Mouse (Mus musculus) WW6 (cell line): Measurements from ENCODE around the gene Nenf.
A peak's percentile ranks its signal among the peaks of the same experiment; 100 is the strongest.

ENCODE experiments used
- DNase-seq: peaks from one replicate; pipeline ENCODE4 v3.0.0-alpha.2; 2013; ENCODE audit warnings: low read depth, low spot score

The Nenf gene

DNA sequence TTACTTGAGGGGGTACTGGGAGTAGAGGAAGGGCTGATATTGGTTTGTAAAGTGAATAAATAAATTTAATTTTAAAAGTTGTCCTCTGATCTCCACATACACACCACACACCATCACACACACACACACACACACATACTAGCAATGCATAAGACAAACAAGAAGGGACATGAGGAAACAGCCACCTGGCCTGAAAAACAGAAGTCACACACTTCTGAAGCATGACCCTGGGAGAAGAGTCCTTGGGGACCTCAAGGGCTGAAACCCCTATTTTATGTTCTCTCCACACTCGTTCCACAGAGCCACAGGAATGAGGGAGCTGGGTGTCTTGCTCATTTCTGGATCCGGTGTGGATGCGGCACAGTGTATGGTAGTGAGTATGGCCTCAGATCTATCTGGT is 5.4 kb upstream of the Nenf start:
- no peak for DNase-seq

DNA sequence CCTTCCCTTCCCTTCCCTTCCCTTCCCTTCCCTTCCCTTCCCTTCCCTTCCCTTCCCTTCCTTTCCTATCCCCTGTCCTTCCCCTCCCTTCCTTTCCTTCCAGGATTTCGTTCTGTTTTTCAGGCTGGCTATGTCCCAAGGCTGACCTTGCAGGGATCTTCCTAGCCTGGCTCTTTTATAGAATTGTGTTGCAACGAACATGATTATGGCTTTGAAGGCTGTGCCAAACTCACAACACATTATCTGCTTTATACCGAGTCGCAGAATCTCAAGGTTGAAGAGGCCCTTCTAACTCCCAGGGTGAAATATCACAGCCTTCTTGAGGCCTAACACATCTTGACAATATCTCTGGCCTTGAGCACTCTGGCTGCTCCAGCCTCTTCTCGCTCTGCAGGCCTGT is 692 bp upstream of the Nenf start:
- DNase-seq, result no peak

DNA sequence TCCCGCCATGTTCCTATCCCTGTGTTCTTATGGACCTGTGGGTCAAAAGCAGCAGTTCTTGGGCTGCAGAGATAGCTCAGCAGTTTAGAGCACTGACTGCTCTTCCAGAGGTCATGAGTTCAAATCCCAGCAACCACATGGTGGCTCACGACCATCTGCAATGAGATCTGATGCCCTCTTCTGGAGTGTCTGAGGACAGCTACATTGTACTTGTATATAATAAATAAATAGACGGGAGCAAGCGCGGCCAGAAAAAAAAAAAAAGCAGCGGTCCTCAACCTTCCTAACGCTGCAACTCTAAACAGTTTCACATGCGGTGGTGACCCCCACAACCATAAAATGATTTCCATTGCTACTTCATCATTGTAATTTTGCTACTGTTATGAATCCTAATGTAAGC is 1.2 kb downstream of the Nenf start:
- DNase-seq, result no peak

DNA sequence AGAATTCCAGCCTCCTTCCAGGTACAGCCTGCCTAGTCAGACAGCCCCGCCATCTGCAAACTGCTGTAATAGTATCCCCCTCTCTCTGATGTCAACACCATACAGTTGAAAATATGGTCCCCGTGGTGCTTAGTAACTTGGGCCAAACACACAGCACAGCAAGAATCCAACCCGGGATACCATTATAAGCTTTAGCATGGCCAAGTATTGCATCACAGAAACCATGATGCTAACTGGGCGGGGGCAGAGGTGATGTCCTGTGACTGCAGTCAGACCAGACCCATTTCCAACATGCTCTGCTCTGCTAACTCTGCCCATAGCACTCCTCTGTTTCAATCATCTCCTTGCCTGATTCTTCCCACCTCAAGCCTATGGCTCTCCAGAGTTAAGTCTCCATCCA is 4.1 kb downstream of the Nenf start:
- DNase-seq, result no peak

DNA sequence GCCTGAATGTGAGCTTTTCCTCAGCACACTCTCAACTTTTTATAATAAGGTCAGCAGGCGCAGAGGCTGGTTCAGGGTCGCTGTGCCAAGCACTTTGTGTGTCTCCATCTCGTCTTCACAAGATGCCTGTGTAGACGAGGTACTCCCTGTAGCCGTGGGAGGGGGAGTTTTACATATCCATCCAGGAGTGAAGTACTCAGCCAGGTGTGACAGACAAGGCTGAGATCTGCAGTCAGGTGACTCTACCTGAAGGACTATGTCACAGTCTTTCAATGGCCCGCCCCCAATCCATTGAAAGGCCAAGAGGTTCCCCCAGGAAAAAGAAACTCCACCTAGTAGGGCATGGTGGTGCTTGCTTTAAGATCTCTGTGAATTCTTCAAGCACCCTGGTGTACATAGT is 4.8 kb downstream of the Nenf start:
- no peak for DNase-seq

DNA sequence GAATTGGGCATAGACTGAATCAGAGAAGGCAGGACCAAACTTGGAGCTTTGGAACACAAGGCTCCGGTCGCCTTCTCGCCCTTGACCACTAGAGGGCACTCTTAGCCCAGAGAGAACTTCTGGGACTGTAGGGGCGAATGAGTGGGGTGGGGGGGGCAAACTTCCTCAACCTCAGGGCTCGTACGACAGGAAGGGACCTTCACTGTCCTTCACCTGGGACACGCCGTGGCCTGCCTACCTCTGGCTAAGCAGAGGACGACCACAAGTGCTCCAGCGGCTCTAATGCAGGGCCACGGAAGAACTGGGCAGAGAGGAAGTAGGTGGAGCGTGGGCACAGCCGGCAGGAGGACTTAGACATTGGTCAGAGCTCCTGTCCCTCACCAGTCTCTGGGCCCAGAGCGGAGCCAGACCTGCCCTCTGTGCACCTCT is 5.5 kb downstream of the Nenf start:
- DNase-seq, result peak; percentile 65

DNA sequence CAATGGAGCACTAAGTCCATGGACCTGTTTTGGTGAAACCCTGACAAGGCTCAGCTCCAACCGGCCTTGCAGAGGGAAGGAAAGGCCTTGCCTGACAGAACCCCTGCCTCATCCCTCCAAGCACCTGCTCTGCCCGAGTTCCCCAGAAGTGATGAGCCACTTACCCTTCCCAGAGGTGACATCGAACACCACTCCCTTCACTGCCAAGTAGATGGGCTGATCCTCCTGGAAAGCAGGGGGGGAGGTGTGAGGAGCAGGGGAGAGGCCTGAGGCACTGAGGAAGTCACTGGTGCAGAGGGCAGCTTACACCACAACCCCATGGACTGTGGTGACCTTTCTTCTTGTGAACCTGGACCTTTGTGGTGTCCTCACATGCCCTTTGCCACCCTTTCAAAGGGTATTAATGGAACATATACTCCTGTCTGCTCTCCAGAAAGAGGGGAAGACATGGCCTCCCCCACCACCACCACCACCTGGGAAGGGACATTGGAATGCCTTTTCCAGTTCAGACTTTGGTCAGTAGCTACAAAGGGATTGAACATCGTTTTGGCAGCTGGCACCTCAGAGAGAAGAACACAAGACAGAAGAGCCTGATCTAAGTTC is 6.6 kb downstream of the Nenf start:
- DNase-seq, result no peak

DNA sequence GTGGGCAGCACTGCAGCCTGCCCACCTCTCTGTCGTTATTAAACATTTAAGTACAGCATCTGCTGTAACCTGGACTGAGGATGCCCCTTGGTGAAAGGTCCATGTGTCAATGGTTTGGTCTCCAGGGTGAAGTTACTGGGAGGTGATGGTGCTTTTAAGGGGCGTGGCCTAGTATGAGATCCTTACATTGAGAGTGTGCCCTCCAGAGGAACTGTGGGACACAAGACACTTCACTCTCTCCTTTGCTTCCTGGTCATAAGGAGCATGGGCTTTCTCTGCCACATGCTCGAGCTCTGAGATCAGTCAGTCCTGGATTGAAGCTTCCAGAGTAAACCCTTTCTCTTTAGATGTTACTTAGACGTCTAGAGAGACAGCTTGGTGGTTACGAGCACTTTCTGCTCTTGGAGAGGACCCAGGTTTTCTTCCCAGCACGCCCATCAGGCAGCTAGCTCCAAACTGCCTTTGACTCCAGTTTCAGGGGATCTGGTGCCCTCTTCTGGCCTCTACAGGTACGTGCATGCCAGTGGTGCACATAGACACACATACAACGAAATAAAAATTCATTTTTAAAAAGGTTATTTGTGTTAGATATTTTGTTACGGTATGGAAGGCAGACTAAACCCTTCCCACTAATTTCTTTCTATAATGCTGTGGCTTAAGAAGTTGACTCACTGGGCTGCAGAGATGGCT is 10.1 kb downstream of the Nenf start:
- no peak for DNase-seq

DNA sequence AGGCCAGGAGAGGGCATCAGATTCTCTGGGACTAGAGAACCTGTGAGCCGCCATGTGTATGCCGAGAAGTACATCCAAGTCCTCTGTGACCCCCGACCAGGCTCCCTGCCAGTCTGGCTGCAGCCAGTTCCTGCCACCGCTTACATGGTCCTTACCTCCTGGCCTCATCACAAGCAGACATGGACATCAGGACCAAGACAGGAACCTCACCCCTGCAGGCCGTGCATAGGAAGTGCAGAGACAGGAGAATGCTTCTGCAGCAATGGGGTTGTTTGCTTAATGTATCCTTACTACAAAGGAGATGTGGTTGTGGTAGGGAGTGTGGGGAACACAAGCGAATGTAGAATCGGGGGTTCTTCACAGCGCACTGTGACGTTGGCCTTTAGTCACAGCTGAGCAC is 11.7 kb downstream of the Nenf start:
- DNase-seq, result no peak

DNA sequence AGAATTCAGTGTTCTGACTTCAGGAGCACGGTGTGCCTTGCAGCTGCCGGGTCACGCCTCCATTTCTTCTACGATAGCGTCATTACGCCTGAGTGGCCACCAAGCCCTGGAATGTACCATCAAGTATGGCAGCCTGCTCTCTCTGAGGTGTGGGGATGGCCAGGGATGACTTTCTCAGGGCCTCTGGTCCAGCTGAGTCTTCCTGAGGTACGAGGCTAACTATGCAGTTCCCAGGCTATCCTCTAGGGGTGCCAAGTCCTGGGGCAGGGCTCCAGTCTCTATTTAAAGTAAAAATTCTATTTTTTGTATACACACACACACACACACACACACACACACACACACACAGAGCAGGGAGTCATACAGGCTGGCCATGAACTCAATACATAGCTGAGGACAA is 12.4 kb downstream of the Nenf start:
- no peak for DNase-seq

DNA sequence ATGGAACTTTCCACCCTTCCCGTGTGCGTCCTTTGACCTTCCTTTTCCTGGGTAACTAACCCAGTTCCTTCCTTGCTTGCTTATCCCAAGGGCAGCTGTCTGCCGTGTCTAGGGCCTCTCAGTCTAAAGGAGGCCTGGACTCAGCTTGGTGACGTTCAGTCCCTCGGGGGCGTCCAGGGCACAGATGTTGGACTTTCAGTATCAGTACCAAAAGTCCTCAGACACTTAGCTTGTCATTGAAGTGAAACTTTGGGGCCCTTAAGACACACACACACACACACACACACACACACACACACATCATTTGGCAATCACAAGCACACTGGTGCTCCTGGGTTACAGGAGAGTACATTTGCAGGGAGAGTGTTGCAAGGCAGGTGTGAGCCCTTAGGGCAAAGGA is 13.8 kb downstream of the Nenf start:
- no peak for DNase-seq

DNA sequence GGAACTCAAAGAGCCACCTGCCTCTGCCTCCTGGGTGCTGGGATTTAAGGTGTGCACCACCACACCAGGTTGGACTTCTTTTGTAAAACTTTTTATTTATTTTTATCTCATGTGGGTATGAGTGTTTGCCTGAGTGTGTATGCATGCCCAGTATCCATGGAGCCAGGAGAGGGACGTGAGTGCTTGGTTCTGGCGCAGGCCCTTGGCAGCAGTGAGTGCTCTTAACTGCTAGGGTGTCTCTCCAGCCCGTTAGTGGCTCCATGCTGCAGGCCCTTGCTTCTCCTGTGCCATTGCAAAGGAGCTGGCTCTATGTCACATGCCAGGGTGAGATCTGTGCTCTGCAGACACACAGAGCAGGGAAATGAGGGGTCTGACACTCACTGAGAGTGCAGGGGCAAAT is 14.3 kb downstream of the Nenf start:
- no peak for DNase-seq

DNA sequence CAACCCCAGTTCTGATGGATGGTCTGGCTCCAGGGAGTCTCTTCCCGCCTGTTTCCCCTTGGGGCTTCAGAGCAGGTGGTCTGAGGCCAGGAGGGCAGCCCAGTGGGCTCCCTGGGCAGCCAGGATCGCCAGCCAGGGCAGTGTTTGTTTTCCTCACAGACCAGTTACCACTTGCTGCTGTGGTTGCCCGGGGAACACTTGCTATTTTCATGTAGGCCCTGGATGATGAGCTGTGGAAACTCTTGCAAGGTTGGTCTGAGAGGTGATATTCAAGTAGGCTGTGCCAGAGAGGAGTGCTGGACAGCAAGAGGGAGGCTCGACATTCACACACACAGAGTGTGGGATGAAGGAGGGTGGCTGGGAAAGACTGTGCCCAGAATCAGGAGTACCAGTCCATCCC is 16.1 kb downstream of the Nenf start:
- DNase-seq, result no peak

DNA sequence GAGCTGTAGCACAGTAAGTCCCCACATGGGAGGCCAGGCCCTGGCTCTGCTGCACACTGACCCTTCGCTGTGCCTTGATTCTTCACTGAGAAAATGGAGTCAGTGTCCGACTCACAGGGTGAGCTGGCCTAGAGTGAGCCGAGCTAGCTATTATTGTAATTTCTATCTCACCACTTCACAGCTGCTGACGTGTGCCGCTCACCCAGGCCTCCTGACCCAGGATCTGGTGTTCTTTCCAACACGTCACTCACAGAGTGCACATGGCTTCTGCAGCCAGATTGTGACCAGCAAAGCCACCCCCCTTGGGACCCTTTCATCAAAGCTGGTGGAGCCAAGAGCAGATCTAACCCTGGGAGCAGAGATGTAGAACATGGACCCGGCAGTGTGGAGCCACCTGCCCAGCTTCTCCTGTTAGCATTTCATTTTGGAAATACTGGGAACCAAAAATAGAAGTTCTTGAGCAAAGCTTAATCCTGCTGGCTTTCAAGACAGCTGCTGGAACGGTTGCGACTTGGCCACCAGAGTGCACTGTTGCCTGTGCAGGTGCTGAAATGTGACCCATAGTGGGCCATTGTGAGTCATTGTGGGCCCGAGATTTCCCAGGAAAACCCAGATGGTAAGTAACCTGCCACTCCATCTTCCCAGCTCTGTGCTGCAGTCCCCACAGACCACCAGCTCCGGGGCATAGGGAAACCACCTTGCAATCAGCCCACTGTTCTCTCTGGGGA is 18.6 kb downstream of the Nenf start:
- DNase-seq, result no peak

DNA sequence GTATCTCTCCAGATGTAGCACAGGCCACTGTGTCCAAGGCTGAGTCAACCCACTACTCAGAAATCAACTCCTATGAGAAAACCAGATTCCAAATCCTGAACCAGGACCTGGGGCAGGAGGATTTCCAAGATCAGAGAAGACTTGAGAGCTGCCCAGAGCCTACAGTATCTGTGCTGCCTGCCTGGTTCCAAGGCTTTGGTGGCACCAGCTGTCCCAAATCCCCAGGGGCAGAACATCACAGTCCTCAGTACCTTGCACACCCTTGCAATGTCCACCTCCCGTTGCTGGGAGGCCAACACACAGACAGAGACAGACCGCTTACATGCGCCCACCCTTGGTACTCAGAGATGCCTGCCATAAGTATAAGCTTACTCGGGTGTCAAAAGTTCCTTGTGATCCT is 19.7 kb downstream of the Nenf start:
- no peak for DNase-seq

DNA sequence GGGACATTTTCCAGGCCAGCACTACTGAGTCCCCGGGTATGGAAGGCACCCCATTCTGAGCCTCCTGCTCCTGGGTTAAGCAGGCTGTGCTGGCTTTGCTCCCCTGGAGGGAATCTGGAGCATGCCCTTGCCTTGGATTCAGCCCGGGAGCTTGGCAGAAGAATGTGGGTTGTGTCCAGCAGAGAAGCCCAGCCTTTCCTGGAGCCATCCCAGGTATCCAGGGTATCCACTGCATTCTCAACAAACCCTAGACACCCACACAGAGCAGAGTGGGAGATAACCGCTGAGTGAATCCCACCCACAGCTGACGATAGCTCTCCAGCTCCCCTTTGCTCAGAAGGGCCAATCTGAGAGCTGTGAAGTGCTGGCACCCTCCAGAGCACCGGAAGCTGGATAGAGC is 21.5 kb downstream of the Nenf start:
- DNase-seq, result no peak

DNA sequence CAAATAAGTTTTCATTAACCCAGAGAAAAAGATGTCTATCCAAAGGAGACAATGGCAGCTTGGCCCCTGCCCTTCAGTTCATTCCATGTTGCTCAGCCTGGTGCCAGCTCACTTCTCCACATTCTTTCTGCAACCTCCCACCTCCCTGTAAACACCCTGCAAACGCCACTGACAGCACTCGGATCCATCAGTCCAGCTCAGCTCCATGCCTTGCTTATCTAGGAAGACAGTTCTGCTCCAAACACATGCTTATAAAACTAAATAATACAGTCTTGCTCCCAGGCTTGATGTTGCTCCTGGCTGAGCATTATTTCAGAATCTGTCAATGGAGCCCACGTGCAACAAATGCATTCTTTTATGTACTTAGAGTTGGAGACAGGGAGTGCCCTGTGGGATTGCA is 22.2 kb downstream of the Nenf start:
- DNase-seq, result no peak

DNA sequence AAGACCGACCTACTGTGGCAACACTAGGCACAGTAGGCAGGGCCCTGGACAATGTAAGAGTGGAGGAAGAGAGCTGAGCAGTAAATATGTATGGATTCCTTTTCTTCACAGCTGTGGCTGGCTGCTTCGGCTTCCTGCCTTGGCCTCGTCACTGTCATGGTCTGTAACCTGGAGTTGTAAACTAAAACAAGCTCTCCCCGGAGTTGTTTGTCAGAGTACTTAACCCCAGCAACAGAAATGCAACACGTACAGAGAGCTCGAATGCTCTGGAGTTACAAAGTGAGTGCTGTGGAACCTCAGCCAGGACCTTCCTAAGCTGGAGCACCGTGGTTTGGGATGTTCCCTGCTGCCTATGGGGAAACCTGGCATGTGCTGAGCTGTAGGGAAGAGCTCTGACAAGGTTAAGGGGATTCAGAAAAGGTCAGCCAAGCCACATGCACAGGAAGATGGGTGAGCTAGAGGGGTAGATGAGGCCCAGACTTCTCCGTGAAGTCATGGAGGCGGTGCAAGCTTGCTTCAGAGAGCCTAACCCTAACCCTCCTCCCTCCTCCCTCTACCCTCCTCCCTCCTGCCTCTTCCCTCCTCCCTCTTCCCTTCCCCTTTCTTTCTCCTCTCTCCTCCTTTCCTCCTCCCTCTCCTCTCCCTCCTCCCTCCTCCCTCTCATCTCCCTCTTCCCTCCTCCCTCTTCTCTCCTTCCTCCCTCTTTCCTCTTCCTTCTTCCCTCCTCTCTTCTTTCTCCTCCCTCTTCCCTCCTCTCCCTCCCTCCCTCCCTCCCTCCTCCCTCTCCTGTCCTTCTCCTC is 23.8 kb downstream of the Nenf start:
- DNase-seq, result no peak

DNA sequence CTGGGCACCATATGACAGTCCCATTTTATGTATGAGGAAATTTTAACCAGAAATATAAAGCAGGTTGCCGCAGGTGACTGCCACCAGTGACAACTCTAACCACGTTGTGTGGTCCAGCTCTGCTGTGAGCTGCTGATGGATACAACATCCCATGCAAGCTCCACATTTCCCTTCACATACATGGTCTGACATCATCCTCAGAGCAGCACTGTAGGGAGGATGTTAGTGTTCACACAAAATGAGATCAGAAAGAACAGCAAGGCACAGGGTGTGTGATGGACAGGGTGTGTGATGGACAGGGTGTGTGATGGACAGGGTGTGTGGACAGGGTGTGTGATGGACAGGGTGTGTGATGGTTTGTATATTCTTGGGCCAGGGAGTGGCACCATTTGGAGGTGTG is 24.9 kb downstream of the Nenf start:
- no peak for DNase-seq

DNA sequence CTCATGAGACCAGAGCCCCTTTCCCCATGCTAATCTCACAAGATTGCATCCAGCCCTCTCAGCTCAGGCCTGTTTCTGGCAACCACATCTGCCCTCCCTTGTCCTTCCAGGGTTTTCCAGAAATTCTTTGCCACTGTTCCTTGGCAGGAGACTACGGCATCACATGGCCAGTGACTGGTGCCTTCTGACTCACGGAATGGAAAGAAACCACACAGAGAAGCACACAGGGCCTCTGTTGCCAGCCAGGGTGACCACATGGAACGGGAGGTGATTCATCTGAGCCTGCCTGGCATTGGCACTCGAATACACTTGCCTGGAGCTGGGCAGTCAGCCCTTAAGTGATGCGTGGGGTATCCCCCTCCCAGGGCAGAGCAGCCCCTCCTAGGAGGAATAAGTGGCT is 25.6 kb downstream of the Nenf start:
- no peak for DNase-seq

DNA sequence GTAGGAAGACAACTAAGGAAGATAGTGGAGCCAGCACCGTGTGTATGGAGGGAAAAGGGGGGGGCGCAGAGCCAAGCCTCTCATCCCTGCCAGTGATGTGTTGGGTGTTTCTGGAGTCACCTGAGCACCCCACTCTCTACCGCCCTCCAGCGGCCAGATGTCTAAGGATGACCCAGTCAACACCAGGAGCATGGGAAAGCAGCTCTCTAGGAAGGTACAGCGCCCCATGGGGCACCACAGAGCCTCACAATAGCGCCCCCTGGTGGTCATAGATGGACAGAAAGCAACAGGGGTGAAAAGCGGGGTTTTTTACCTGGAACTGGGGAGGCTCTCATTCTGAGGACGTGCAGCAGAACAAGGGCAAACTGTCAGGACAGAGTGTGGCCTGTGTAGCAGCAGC is 29.2 kb downstream of the Nenf start:
- peak; percentile 52 for DNase-seq

DNA sequence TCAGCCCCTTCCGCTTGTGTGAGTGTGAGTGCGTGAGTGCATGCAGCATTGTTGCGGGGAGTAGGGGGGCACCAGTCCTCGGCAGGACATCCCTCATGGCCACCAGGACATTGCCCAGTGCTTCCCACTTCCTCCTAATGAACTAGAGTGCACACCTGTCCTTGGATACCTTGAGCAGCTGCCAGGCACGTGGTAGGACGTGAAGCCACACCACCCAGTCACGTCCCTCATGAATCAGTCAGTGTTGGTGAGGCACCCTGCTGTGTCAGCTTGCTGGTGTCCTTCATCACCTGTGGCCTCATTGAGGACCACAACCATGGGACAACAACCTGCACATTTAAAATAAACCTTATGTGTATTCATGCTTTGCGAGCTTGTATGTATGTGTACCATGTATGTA is 33.5 kb downstream of the Nenf start:
- no peak for DNase-seq
